Mouse (Mus musculus) liver, postnatal 0 days (tissue): ENCODE results near the gene 4921504E06Rik.
A peak's percentile ranks its signal among the peaks of the same experiment; 100 is the strongest.

Experiments
- CTCF ChIP-seq: sonication (generic); IDR thresholded peaks from 2 replicates; pipeline ENCODE4 v1.5.1; 2016; ENCODE audit warnings: antibody characterized with exemption, low read depth
- EP300 ChIP-seq: IDR thresholded peaks from 2 replicates; pipeline ENCODE4 v1.6.1; 2016; ENCODE audit warnings: antibody characterized with exemption, low read depth, mild to moderate bottlenecking

DNA sequence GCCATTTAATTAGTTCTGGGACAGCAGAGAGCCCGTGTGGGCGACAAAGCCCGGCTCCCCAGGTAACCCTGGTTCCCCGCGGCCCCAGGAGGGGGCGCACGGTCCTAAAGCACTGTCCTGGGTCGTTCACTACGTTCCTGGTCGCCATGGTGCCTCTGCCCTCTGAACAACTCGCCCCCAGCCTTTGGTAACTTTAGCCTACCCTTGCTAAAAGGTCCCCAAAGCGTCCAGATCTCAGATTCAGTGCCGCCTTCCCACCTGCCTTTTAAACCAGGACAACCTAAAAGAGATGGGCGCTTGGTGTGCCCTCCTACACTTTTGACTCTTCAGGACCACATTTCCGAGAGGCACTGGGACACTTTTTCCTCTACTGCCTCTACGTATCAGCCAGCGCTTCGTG is 122.5 kb downstream of the 4921504E06Rik start:
- TF ChIP-seq CTCF: peak; percentile 31
- TF ChIP-seq EP300: no peak
